Mouse (Mus musculus): Measurements from ENCODE around the gene Olfr53.
"Not testable (repeated sequence)": the region's sequence is repeated elsewhere in the genome, so short reads cannot be mapped to it uniquely, and the experiment has no call there.

The Olfr53 gene

GRCm38 (mm10) chr7:140646152-140646551 is at the start of gene Olfr53:
Gene Olfr53, plus strand, starts transcription at chr7:140646452.
- no peak for DNase-seq (ENCODE audit: low read depth, low spot score)

DNA sequence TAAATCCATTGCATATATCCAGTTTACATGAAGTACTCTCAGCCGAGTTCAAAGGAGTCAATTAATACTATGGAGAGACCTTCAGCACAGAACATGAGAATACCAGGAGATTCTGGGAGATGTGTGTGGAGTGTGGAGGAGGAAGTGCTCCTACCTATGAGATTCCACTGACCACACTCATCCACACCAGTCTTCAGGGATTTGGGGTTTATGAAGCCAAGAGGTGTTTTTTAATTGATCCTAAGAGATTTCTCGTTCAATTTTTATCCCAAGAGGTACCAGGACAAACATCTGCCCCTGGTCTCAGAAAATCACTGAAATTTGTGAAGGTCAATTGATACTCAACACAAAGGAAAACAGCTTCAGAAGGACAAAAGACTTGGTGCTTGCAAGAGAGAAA is 45.3 kb upstream of the Olfr53 start, which contains the start of gene Olfr46:
Olfr46 (plus strand) TSS at position 301 of the 400 bp plus-strand sequence.
- DNase-seq (ENCODE audit: low read depth, low spot score): not testable (repeated sequence)

GRCm38 (mm10) chr7:140628670-140629069 is 17.6 kb upstream of the Olfr53 start, which contains the start of gene Olfr61:
Gene Olfr61, plus strand, starts transcription at chr7:140628970.
- DNase-seq (ENCODE audit: low read depth, low spot score): not testable (repeated sequence)

DNA sequence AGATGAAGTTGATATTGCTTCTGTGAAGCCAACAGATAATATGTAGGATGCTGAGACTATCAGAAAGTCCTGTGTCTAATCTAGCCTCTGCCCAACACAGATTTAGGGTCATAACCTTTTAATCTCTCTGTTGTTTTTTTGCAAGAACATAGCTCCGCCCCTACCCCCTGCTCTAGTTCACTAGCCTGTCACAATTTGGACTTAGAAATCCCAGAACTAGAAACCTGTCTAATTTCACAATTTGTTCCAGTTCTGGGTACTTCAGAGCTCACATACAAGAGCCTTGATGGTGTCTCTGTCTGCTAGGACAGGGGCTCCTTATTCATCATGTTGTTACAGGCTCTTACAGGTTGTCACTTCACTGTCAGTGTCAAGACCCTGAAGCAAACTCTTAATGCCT is 15.7 kb upstream of the Olfr53 start:
- no peak for DNase-seq (ENCODE audit: low read depth, low spot score)

GRCm38 (mm10) chr7:140659630-140660029 is 13.4 kb downstream of the Olfr53 start, which contains the start of gene Olfr539:
Gene Olfr539, plus strand, starts transcription at chr7:140659930.
- DNase-seq (ENCODE audit: low read depth, low spot score): no peak

GRCm38 (mm10) chr7:140670693-140671092 is 24.4 kb downstream of the Olfr53 start:
- DNase-seq (ENCODE audit: low read depth, low spot score): not testable (repeated sequence)

- peak; percentile 29 for DNase-seq (ENCODE audit: low read depth, low spot score)
These were observed 29.6 kb downstream of the Olfr53 start for GRCm38 (mm10) chr7:140675863-140676262.

GRCm38 (mm10) chr7:140679591-140679990 is 33.3 kb downstream of the Olfr53 start:
- DNase-seq (ENCODE audit: low read depth, low spot score): not testable (repeated sequence)

- no peak for DNase-seq (ENCODE audit: low read depth, low spot score)
These were observed 35.4 kb downstream of the Olfr53 start, which contains the start of gene Olfr45 for GRCm38 (mm10) chr7:140681651-140682050. Gene Olfr45, plus strand, starts transcription at chr7:140681951.

- DNase-seq (ENCODE audit: low read depth, low spot score): no peak
These were observed 50.7 kb downstream of the Olfr53 start, which contains the start of gene Olfr541 for GRCm38 (mm10) chr7:140696967-140697366. Gene Olfr541, plus strand, starts transcription at chr7:140697267.
